13 mouse cellular contexts compared by ENCODE assay signal in the genomic region with DNA sequence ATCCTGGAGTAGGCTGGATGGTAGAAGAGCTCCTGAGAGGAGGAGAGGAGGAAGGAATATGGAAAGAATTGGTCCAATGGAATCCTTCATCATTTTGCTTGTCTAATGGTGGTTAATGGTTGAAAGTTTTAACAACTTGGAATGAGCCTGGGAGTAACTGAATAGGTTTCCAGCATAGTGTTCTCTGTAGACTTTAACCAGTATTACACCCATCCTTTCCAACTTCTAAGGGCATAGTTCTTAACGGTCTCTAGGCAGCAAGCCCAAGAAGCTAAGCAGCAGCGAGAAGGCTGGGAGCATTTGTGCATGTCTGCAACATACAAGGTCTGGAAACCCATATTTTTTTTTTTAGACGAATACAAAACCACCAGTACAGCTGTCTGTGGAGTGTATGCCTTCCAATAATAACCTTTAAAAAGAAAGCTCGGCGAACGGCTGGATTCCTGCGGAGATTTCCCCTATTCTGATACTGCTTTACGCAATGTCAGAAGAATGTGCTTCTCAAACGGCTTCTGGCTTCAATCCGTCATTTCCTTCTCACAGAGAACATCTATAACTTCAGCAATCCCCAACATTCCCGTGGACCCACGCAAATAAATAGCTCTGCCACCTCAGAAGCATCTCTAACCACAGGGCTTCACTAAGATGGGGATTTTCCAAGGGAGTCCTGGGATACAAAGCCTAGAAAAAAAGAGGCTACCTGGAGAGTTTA. TPM values are rescaled to one million over a fixed set of nuclear protein-coding genes. Genes with fewer than 3 reads are reported as not detected.
DNase-seq lines count a peak whose midpoint lies in the region; ATAC-seq and TF ChIP-seq lines count a peak whose summit lies in the region.
"Had no signal": no experiment of that assay in that cellular context is flagged by ENCODE, and none has a peak within 500 bp of the region (broad histone marks: within the 10 kb centered on the region; RNA-seq: fewer than 3 reads in every experiment).

No protein-coding gene starts in this region.

- 61% methylated on average over 12 of the region's 12 CpGs for WGBS in hindbrain, embryonic 15.5 days
- WGBS in hindbrain, embryonic 16.5 days = 64% methylated on average over 12 of the region's 12 CpGs
- 47% methylated on average over 12 of the region's 12 CpGs for WGBS in heart, embryonic 13.5 days
- 70% methylated on average over 12 of the region's 12 CpGs for WGBS in kidney, postnatal 0 days

- H3K4me2 ChIP-seq in hindbrain, embryonic 15.5 days = peak overlapping the region; percentile 17; the same call in 1 of the 2 replicates
- no peak overlapping the region; the same call in 1 of the 2 replicates for H3K4me2 ChIP-seq in hindbrain, embryonic 16.5 days (ENCODE audit: low read length)
- peak overlapping the region; percentile 74 for H3K4me2 ChIP-seq in heart, embryonic 13.5 days
- peak overlapping the region; percentile 69 for H3K4me2 ChIP-seq in kidney, postnatal 0 days (ENCODE audit: low read length)

- no peak overlapping the region for H3K4me3 ChIP-seq in hindbrain, embryonic 15.5 days
- no peak overlapping the region for H3K4me3 ChIP-seq in hindbrain, embryonic 16.5 days (ENCODE audit: low read length)
- H3K4me3 ChIP-seq in heart, embryonic 13.5 days = peak overlapping the region; percentile 76
- H3K4me3 ChIP-seq in kidney, postnatal 0 days (replicated peaks; ENCODE audit: low read depth, low read length) = no peak overlapping the region
- H3K4me3 ChIP-seq: liver, embryonic 15.5 days had no signal

- H3K9me3 ChIP-seq in hindbrain, embryonic 15.5 days = no peaks in the 10 kb centered on the region
- no peaks in the 10 kb centered on the region for H3K9me3 ChIP-seq in hindbrain, embryonic 16.5 days (ENCODE audit: control insufficient read depth, low read length)
- no peaks in the 10 kb centered on the region for H3K9me3 ChIP-seq in heart, embryonic 13.5 days
- H3K9me3 ChIP-seq in kidney, postnatal 0 days (replicated peaks; ENCODE audit: low read length) = no peaks in the 10 kb centered on the region
- H3K9me3 ChIP-seq: liver, embryonic 15.5 days had no signal

- in situ Hi-C loops in Patski (cut with MboI; ENCODE audit: low pct_unique_long_range_greater_than_20kb) = loop anchor here (25.0 kb wide), 1 partner anchor 1645 kb away; no protein-coding TSS in a partner anchor

- POLR2A ChIA-PET in Patski (lab: Charles Lee) = no interaction called here

- H3K27ac ChIP-seq in hindbrain, embryonic 15.5 days (replicated peaks) = no peak overlapping the region
- H3K27ac ChIP-seq in hindbrain, embryonic 16.5 days (ENCODE audit: low read depth, low read length) = no peak overlapping the region
- peak overlapping the region; percentile 60 for H3K27ac ChIP-seq in heart, embryonic 13.5 days (replicated peaks)
- H3K27ac ChIP-seq in kidney, postnatal 0 days = 0 out of 2 replicates have a peak overlapping the region, but pooled peaks have one; percentile 21
- H3K27ac ChIP-seq: liver, embryonic 15.5 days had no signal

- peak; percentile 33 for DNase-seq in Patski (ENCODE audit: low read depth, low spot score)
- DNase-seq in kidney, postnatal 0 days (ENCODE audit: low spot score) = peak; percentile 27
- no peak for DNase-seq in spleen, adult 18-20 months
- no peak for DNase-seq in spleen, postnatal 4 days (ENCODE audit: low spot score in 2 of 2)
- DNase-seq in frontal cortex, adult 2 months (ENCODE audit: extremely low spot score in 1 of 2, low spot score in 1 of 2) = no peak
- DNase-seq: gastrocnemius, postnatal 36 days; right cerebral cortex, adult 18-20 months; thymus, adult 2 months had no signal

- no peaks in the 10 kb centered on the region for H3K27me3 ChIP-seq in hindbrain, embryonic 15.5 days
- no peaks in the 10 kb centered on the region for H3K27me3 ChIP-seq in hindbrain, embryonic 16.5 days (replicated peaks; ENCODE audit: control insufficient read depth, insufficient read depth, low read length)
- H3K27me3 ChIP-seq in Patski = no peaks in the 10 kb centered on the region
- H3K27me3 ChIP-seq in heart, embryonic 13.5 days (replicated peaks) = no peaks in the 10 kb centered on the region
- no peaks in the 10 kb centered on the region for H3K27me3 ChIP-seq in kidney, postnatal 0 days (ENCODE audit: insufficient read depth, low read length)
- H3K27me3 ChIP-seq: liver, embryonic 15.5 days had no signal

- ATAC-seq in hindbrain, embryonic 15.5 days (ENCODE audit: low FRiP score, low read depth) = no peak
- ATAC-seq in hindbrain, embryonic 16.5 days = no peak
- ATAC-seq in Patski = no peak
- no peak for ATAC-seq in heart, embryonic 13.5 days (ENCODE audit: extremely low read depth, insufficient number of reproducible peaks, low FRiP score, low TSS enrichment)
- ATAC-seq in kidney, postnatal 0 days (replicated peaks; ENCODE audit: low FRiP score, low read depth) = no peak
- ATAC-seq: CD4-positive, CD25-positive, alpha-beta regulatory T cell, adult 4 months had no signal

- 0 out of 2 replicates have a peak, but pooled peaks cover 5% of the 10 kb centered on the region for H3K4me1 ChIP-seq in hindbrain, embryonic 15.5 days (replicated peaks)
- H3K4me1 ChIP-seq in hindbrain, embryonic 16.5 days (ENCODE audit: control insufficient read depth, insufficient read depth, low read depth, low read length) = peaks cover 4% of the 10 kb centered on the region
- H3K4me1 ChIP-seq in heart, embryonic 13.5 days = peaks cover 47% of the 10 kb centered on the region
- no peaks in the 10 kb centered on the region for H3K4me1 ChIP-seq in kidney, postnatal 0 days (replicated peaks; ENCODE audit: insufficient read depth, low read length)
- H3K4me1 ChIP-seq: liver, embryonic 15.5 days had no signal

- CTCF ChIA-PET in Patski (lab: Charles Lee) = interaction anchor here (0.9 to 2.2 kb wide), 2 partner anchors 12 to 24 kb away, joined by 4 to 8 read pairs; no protein-coding TSS in a partner anchor

- TF ChIP-seq CTCF in Patski (IDR thresholded peaks at IDR 0.05) = no peak
- TF ChIP-seq CTCF in kidney, postnatal 0 days (IDR thresholded peaks at IDR 0.05; ENCODE audit: low read depth) = no peak

- H3K9ac ChIP-seq in hindbrain, embryonic 15.5 days = no peak overlapping the region
- no peak overlapping the region for H3K9ac ChIP-seq in hindbrain, embryonic 16.5 days (ENCODE audit: low read depth, low read length)
- H3K9ac ChIP-seq in heart, embryonic 13.5 days = peak overlapping the region; percentile 55
- no peak overlapping the region for H3K9ac ChIP-seq in kidney, postnatal 0 days (ENCODE audit: low read depth, low read length)
- H3K9ac ChIP-seq: liver, embryonic 15.5 days had no signal

- H3K36me3 ChIP-seq in hindbrain, embryonic 15.5 days = no peaks in the 10 kb centered on the region
- H3K36me3 ChIP-seq in hindbrain, embryonic 16.5 days (ENCODE audit: control insufficient read depth, insufficient read depth, low read length) = no peaks in the 10 kb centered on the region
- H3K36me3 ChIP-seq in heart, embryonic 13.5 days = no peaks in the 10 kb centered on the region
- no peaks in the 10 kb centered on the region for H3K36me3 ChIP-seq in kidney, postnatal 0 days (ENCODE audit: insufficient read depth, low read length)
- H3K36me3 ChIP-seq: liver, embryonic 15.5 days had no signal

RNA-seq across cellular contexts. Expression of a gene that starts 1.9 kb away (rescaled TPM):
- polyA plus RNA-seq in hindbrain, embryonic 15.5 days (2015; fragmentation: Nextera tagmentation; extraction: Ambion mirVana) = 9.4 and 13.1 TPM in 2 replicates
- 11.4 and 12.6 TPM in 2 replicates for polyA plus RNA-seq in hindbrain, embryonic 16.5 days (2015; fragmentation: Nextera tagmentation; extraction: Ambion mirVana)
- polyA plus RNA-seq in Patski (2021) = 58.4 TPM
- 36.1 and 40.0 TPM in 2 replicates for polyA plus RNA-seq in heart, embryonic 13.5 days (2015; fragmentation: Nextera tagmentation; extraction: Ambion mirVana)
- 84.7 and 90.2 TPM in 2 replicates for polyA plus RNA-seq in kidney, postnatal 0 days (2015; fragmentation: Nextera tagmentation; extraction: Ambion mirVana)
- polyA plus RNA-seq in frontal cortex, adult 2 months (2012; rRNA removed) = 33.5 and 36.6 TPM in 2 replicates

Comparison
In these comparisons a context has a peak if more than half of its experiments do, and no peak if none do; other contexts are left out.
1. H3K27ac ChIP-seq: peak in heart, embryonic 13.5 days (single experiment) and kidney, postnatal 0 days (single experiment); none in hindbrain, embryonic 15.5 days (single experiment) and hindbrain, embryonic 16.5 days (single experiment).
2. DNase-seq: peak in Patski (single experiment) and kidney, postnatal 0 days (single experiment); none in spleen, adult 18-20 months (0 of 2), spleen, postnatal 4 days (0 of 2) and frontal cortex, adult 2 months (0 of 2).